Mouse (Mus musculus) left cerebral cortex, adult 9 months (tissue): Measurements from ENCODE around the gene Exoc3l.

Experiments
- DNase-seq, 2 experiments: peaks; one replicate each; pipeline ENCODE4 v3.0.0; 2022; ENCODE audit warnings: low spot score in 2 of 2

Gene Exoc3l

DNA sequence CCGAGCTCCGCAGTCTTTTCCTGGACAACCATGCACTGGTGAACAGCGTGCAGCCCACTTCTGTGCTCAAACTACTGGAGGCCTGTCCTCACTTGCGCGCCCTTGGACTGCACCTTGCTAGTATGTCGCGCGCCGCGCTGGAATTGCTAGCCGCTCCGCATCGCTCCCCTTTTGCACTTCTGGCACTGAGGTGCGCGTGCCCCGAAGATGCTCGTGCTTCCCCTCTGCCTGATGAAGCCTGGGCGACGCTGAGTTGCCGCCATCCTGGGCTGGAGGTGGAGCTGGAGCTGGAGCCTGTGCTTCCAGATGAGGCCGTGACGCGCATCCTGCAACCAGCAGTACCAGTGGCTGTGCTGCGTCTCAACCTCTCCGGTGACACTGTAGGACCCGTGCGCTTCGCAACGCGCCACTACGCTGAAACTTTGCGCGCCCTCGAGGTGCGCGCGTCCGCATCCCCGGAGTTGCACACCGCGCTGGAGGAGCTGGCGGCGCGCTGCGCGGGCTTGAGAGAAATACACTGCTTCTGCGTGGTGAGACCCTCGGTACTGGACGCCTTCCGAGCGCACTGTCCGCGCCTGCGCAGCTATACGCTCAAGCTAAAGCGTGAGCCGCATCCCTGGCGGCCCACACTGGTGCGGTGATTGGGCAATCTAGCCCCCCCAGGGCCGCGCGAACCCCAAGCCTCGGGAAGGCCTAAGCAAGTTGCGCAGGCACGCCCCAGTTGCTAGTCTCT, 27.4 kb downstream of the Exoc3l start:
- peak; percentile 82 to 84 for DNase-seq

DNA sequence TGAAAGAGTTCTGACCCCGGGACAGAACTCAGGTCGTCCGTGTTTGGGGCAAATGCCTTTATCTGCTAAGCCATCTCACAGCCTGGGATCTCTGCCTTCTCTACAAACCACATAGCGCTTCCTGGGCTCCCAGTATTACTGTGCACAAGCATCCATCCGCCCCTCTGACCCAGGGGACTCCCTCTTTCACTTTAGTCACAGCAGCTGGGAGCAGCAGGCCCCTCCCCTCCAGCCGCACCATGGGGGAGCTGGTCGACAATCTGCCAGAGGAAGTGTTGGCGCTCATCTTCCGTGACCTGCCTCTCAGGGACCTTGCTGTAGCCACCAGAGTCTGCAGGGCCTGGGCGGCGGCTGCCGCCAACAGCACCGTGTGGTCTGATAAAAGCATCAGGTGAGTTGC, 29.1 kb downstream of the Exoc3l start:
- DNase-seq, result no peak

DNA sequence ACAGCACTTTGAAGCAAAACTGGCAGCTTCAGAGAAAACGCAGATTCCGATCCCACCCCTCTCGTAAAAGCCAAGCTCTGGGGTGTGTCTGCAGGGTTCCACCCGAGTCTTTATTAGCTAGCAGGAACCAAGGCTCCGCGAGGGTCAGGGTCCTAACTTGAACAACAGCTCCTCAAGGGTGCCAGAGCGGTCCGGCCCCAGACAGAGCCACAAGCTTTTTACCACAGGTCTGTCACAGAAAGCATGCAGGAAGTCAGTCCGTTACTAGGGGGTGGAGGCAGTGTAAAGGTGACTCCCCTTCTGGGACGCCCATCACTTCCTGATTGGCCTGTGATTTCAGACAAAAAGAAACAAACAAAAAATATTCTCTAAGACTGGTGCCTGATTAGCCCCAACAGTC, 30.8 kb downstream of the Exoc3l start:
- DNase-seq, result no peak

DNA sequence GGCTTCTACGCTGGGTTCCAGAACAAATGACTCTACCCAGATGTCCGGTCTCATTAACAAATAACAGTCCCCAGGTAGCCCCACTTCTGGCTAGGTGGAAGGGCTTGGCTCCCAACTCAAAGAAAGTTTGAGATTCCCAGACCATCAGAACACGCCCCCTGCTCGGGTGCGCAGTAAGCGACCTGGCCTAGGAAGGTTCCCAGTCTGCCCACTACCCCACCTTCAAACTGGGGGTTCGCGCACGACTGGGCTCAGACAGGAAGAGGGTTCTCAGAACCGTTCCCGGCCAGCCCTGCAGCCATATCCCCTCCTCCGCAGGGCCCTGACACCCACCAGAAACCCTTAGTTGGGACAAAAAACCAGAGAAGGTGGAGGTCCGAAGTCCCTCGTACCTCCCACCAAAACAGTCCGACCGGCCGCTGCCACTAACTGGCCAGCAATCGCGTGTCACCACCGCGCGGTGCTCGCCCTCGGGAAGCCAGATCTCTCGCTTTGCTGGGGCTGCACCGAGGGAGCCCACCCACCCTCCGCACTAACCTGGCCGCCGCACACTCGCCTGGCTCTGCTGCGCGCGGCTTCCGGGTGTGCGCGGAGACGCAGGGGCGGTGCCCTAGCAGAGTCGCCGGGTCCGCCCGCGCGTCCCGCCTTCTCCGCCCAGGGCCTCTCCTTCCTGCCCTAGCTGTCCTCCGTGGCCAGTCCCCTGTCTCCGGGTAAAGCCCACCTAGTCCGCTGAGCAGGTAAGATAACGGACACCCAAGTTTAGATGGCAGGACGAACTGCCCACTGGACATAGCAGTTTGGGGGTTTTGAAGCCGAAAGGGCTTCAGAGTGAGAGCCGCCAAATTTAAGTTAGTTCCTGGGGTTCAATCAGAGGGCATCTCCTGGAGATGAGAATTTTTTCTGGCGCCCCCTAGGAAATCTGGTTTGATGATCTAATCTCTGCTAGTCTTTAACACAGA, 31.6 kb downstream of the Exoc3l start, which contains the start of the genes Tradd and Fbxl8:
Gene Tradd, minus strand, starts transcription at position 586 of the 959 bp plus-strand sequence.
Gene Fbxl8, plus strand, starts transcription at position 625 of the 959 bp plus-strand sequence.
- DNase-seq, result no peak

GRCm38 (mm10) chr8:105263244-105263912, 32.5 kb downstream of the Exoc3l start:
- no peak for DNase-seq

GRCm38 (mm10) chr8:105261326-105261980, 34.4 kb downstream of the Exoc3l start:
- DNase-seq, result no peak

GRCm38 (mm10) chr8:105260371-105261099, 35.4 kb downstream of the Exoc3l start:
- no peak for DNase-seq

DNA sequence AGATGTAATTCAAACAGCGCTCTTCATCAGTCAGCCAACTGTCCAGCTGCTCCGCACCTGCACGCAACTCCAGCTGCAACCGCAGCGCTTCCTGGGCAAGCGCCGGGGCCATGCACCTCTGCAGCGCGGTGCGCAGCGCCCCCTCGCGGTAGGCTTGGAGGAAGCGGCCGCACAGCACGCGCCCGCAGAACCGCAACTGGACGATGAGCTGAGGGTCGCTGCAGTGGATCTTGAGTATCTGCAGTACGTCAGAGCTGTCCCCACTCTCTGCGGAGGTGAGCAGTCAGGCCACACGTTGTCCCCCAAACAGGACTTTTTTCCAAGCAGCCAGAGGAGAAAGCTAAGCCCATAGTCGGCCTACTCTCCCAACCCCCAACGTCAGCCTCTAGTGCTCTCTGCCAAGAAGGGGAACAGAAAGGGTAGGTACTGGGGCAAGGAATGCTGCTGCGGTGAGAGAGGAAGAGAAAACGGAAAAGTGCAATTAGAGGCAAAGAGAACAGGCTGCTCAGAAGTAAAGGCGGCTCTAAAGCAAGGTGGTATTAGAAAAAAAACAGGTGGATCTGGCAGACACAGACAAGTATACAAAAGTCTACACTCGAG, 36.1 kb downstream of the Exoc3l start:
- peak in 1 of 2 experiments; percentile 66 for DNase-seq

- DNase-seq, result peak in 1 of 2 experiments; percentile 52
Observed at GRCm38 (mm10) chr8:105258911-105259720, 36.8 kb downstream of the Exoc3l start.

- no peak for DNase-seq
Observed at GRCm38 (mm10) chr8:105257318-105258114, 38.4 kb downstream of the Exoc3l start.

DNA sequence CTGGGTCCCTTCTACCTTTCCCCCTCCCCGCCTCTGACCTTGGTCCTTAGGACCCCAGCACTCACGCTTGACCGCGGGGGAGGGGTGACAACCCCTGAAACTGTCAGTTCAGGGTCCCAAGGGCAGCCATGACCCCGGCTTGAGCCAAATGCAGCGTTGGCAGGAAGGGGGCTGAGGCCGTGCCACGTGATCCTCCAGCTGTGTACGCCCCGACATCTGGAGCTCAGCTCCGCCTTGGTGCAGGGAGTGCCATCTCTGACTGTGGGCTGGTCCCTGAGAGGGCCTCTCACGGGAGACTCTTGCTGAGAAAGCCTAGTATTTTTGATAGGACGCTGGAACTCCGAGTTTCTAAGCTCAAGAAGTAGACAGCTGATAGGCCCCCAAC, 40.9 kb downstream of the Exoc3l start, which contains the start of gene B3gnt9:
Gene B3gnt9, minus strand, starts transcription at position 188 of the 385 bp plus-strand sequence.
- no peak for DNase-seq

- DNase-seq, result peak; percentile 64 to 88
Observed at GRCm38 (mm10) chr8:105254152-105254965, 41.5 kb downstream of the Exoc3l start.

GRCm38 (mm10) chr8:105253766-105254151, 42.1 kb downstream of the Exoc3l start:
- DNase-seq, result no peak

- DNase-seq, result no peak
Observed at GRCm38 (mm10) chr8:105252680-105253537, 43.0 kb downstream of the Exoc3l start.

GRCm38 (mm10) chr8:105251954-105252353, 43.9 kb downstream of the Exoc3l start:
- DNase-seq, result no peak

DNA sequence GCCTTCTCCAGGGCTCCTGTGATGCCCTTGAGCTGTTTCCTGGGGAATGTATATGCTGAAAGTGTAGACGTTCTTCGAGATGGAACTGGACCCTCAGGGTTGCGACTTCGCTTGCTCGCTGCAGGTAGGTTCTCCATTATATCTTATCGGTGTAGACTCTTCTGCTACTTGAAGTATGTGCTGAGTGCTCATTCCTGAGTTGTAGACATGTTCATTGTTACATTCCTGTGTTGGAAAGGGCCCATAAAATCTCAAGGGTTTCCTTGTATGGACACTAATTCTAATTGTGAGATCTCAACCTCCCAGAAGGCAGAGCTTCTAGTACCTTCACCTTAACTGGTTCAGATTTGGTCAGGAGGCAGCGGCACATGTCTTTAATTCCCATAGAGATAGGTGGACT, 54.9 kb downstream of the Exoc3l start:
- DNase-seq, result no peak
